Mouse (Mus musculus) hindbrain, embryonic 14.5 days (tissue): ENCODE data around the gene Mrpl50. TPM values are rescaled to one million over a fixed set of nuclear protein-coding genes. Genes with fewer than 3 reads are reported as not detected.
A peak's percentile ranks its signal among the peaks of the same experiment; 100 is the strongest.

Source experiments
- ATAC-seq: fragments of 200-750 bp; cut with Nextera tagmentation; 2 replicates; pipeline ENCODE4 v1.8.0; 2017; ENCODE audit warnings: moderate number of reproducible peaks, mild to moderate bottlenecking, moderate TSS enrichment, moderate library complexity; ENCODE audit not compliant: low FRiP score
- DNase-seq: peaks from one replicate; pipeline ENCODE4 v3.0.0-alpha.2; 2015; ENCODE audit warnings: low spot score
- H3K27ac ChIP-seq: fragments of 300-500 bp; sonication (generic); 2 replicates; pipeline ENCODE4 v1.5.1; 2014; ENCODE audit warnings: mild to moderate bottlenecking, moderate library complexity
- H3K27me3 ChIP-seq: fragments of 300-500 bp; sonication (generic); 2 replicates; pipeline ENCODE4 v1.6.1; 2014; ENCODE audit warnings: mild to moderate bottlenecking, low read length, mixed read lengths; ENCODE audit not compliant: control insufficient read depth, insufficient read depth
- H3K36me3 ChIP-seq: fragments of 300-500 bp; sonication (generic); replicated peaks from 2 replicates; pipeline ENCODE4 v1.6.1; 2014; ENCODE audit not compliant: control insufficient read depth, insufficient read depth
- H3K4me1 ChIP-seq: fragments of 300-500 bp; sonication (generic); replicated peaks from 2 replicates; pipeline ENCODE4 v1.6.1; 2014; ENCODE audit warnings: antibody characterized with exemption, low read length, mixed read lengths; ENCODE audit not compliant: control insufficient read depth, insufficient read depth
- H3K4me2 ChIP-seq: fragments of 300-500 bp; sonication (generic); replicated peaks from 2 replicates; pipeline ENCODE4 v1.6.1; 2014; ENCODE audit warnings: mild to moderate bottlenecking, moderate library complexity
- H3K4me3 ChIP-seq: fragments of 300-500 bp; sonication (generic); replicated peaks from 2 replicates; pipeline ENCODE4 v1.5.1; 2014; ENCODE audit warnings: mild to moderate bottlenecking, low read length
- H3K9ac ChIP-seq: fragments of 300-500 bp; sonication (generic); 2 replicates; pipeline ENCODE4 v1.6.1; 2014
- H3K9me3 ChIP-seq: fragments of 300-500 bp; sonication (generic); 2 replicates; pipeline ENCODE4 v1.6.1; 2016; ENCODE audit warnings: low read length; ENCODE audit not compliant: control insufficient read depth
- WGBS: fragments of 180-500 bp; shearing (Covaris S2); extraction: QIAGEN DNeasy Blood & Tissue Kit; methylation state at CpG from one replicate; pipeline ENCODE4 v1.1.7; 2014; 5-methylcytosine and 5-hydroxymethylcytosine counted together
- polyA plus RNA-seq: library from polyadenylated mRNA; unstranded; fragments of >200 nt; fragmentation: Nextera tagmentation; extraction: Ambion mirVana; gene quantifications from 2 replicates; pipeline ENCODE4 v1.2.1, GENCODE M21; 2014

Gene Mrpl50
- polyA plus RNA-seq, 1 experiment from 2014 or later = 77.3 TPM

GRCm38 (mm10) chr4:49546873-49547543, 26.1 kb upstream of the Mrpl50 start:
- WGBS = 77% methylated on average over 6 of the region's 6 CpGs

DNA sequence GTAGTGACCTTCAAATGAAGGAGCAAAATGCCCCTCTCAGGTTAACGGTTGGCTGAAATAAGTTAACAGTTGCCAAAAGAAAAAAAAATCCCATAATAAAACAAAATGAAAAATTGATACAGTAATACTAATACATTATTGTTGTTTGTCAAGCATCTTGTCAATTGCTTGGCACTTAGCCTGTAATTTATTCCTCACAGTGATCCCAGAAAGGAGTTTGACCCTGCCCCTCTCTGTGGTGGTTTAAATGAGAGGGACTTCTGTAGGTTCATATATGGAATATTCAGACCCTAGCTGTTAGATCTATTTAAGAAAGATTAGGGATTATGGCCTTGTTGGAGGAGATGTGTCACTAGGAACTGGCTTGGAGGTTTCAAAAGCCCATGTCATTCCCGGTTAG, 25.1 kb upstream of the Mrpl50 start:
- H3K9ac ChIP-seq = no peak overlapping the region
- H3K9me3 ChIP-seq = no peaks in the 10 kb centered on the region
- H3K36me3 ChIP-seq = no peaks in the 10 kb centered on the region
- no peak overlapping the region for H3K4me2 ChIP-seq
- WGBS = 87% methylated on average over 2 of the region's 2 CpGs
- no peaks in the 10 kb centered on the region for H3K27me3 ChIP-seq
- no peaks in the 10 kb centered on the region for H3K4me1 ChIP-seq
- H3K4me3 ChIP-seq = no peak overlapping the region
- H3K27ac ChIP-seq = no peak overlapping the region
- ATAC-seq = no peak
- DNase-seq = no peak

More at GRCm38 (mm10) chr4:49546873-49547543, 26.1 kb upstream of the Mrpl50 start:
- H3K9ac ChIP-seq = no peak overlapping the region
- H3K27me3 ChIP-seq = no peaks in the 10 kb centered on the region
- no peak overlapping the region for H3K4me3 ChIP-seq
- H3K27ac ChIP-seq = no peak overlapping the region
- no peaks in the 10 kb centered on the region for H3K4me1 ChIP-seq
- no peak overlapping the region for H3K4me2 ChIP-seq
- no peaks in the 10 kb centered on the region for H3K36me3 ChIP-seq
- no peaks in the 10 kb centered on the region for H3K9me3 ChIP-seq
- DNase-seq (no peak), ATAC-seq (no peak)

GRCm38 (mm10) chr4:49540966-49541365, 20.1 kb upstream of the Mrpl50 start:
- H3K9ac ChIP-seq = no peak overlapping the region
- H3K4me3 ChIP-seq = no peak overlapping the region
- H3K36me3 ChIP-seq = no peaks in the 10 kb centered on the region
- ATAC-seq (no peak), DNase-seq (no peak)
- H3K4me1 ChIP-seq = no peaks in the 10 kb centered on the region
- H3K4me2 ChIP-seq = no peak overlapping the region
- H3K27ac ChIP-seq = no peak overlapping the region
- 78% methylated on average over 3 of the region's 3 CpGs for WGBS
- H3K9me3 ChIP-seq = no peaks in the 10 kb centered on the region
- H3K27me3 ChIP-seq = no peaks in the 10 kb centered on the region

GRCm38 (mm10) chr4:49539665-49540064, 18.8 kb upstream of the Mrpl50 start:
- Histone ChIP-seq H3K4me2 (no peak overlapping the region), H3K4me1 (no peaks in the 10 kb centered on the region), H3K36me3 (no peaks in the 10 kb centered on the region), H3K4me3 (no peak overlapping the region), H3K27me3 (no peaks in the 10 kb centered on the region), H3K27ac (no peak overlapping the region), H3K9me3 (no peaks in the 10 kb centered on the region), H3K9ac (no peak overlapping the region)
- ATAC-seq = no peak
- no peak for DNase-seq
- 74% methylated on average over 6 of the region's 6 CpGs for WGBS

DNA sequence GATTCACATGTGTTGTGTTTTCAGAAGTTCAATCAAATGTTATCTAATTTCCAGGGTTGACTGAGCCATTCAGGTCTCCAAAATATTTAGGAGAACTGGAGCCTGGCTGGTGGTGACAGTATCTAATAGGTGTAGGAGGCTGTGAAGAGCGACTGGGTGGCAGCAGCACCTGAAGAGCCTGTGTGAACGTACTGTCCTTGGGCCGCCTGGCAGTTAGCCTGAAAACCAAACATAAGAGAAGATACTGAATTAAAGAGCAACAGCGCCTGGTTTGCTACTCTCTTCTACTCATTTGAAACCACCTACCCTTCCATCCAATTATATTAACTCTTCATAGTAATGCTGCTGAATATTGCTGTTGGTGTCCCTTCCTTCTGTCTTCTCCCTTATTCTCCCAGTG, 15.8 kb upstream of the Mrpl50 start:
- H3K4me3 ChIP-seq = no peak overlapping the region
- WGBS = 92% methylated on average over 4 of the region's 4 CpGs
- no peak overlapping the region for H3K9ac ChIP-seq
- DNase-seq = no peak
- no peaks in the 10 kb centered on the region for H3K9me3 ChIP-seq
- no peaks in the 10 kb centered on the region for H3K4me1 ChIP-seq
- no peak overlapping the region for H3K27ac ChIP-seq
- ATAC-seq = no peak
- peaks cover 16% of the 10 kb centered on the region for H3K36me3 ChIP-seq
- H3K27me3 ChIP-seq = no peaks in the 10 kb centered on the region
- no peak overlapping the region for H3K4me2 ChIP-seq

DNA sequence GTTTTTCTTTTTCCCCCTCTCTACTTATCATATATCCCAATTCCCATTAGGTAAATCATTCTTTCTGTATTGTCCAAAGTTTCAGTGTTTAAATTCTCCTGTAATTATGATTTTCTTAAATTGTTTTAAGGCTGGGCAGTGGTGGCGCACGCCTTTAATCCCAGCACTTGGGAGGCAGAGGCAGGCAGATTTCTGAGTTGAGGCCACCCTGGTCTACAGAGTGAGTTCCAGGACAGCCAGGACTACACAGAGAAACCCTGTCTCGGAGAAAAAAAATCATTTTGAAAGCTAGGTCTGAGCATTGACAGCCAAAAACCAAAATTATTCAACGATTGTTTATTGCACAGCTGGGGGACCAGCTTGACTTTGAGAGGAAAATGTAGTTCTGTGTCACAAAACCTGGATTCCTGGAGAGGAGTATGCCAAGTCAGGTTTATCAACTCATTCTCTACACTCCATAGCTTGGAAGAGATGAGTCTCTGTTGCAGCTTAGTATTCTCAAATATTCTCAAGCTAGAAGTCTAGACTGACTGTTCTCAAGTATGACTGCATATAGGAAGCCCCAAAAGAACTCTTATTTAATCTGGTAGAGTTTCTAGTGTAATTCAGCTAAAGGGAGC, 14.9 kb upstream of the Mrpl50 start:
- 96% methylated on average over 4 of the region's 4 CpGs for WGBS
- ATAC-seq = no peak
- Histone ChIP-seq H3K4me3 (no peak overlapping the region), H3K9ac (no peak overlapping the region), H3K4me2 (no peak overlapping the region), H3K27ac (no peak overlapping the region), H3K27me3 (no peaks in the 10 kb centered on the region), H3K9me3 (peaks cover 1% of the 10 kb centered on the region; the same call in 1 of the 2 replicates), H3K4me1 (no peaks in the 10 kb centered on the region), H3K36me3 (peaks cover 22% of the 10 kb centered on the region)
- no peak for DNase-seq

DNA sequence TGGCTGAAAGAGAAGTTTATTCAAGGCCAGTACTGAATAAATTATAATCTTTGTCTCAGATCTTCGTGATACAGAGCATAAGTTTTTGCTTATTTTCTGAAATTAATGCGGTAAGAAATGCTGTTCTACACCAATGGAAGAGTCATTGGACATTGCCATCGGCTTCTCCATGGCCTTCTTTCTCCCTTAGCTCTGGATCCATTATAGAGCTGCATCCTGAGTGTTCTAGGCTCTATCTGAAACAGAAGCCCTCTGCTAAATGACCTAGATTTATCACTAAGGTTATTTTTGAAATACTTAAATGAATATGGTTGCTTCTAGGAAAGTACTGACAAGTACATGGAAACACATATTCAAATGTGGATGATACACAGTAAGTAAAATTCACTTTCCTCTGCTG, 14.1 kb upstream of the Mrpl50 start:
- peaks cover 9% of the 10 kb centered on the region for H3K9me3 ChIP-seq
- H3K27me3 ChIP-seq = no peaks in the 10 kb centered on the region
- no peak overlapping the region for H3K27ac ChIP-seq
- no peak for ATAC-seq
- WGBS = 93% methylated on average over 3 of the region's 3 CpGs
- no peak for DNase-seq
- peaks cover 29% of the 10 kb centered on the region for H3K36me3 ChIP-seq
- H3K4me3 ChIP-seq = no peak overlapping the region
- H3K4me2 ChIP-seq = no peak overlapping the region
- H3K4me1 ChIP-seq = no peaks in the 10 kb centered on the region
- no peak overlapping the region for H3K9ac ChIP-seq

GRCm38 (mm10) chr4:49522576-49522975, 1.7 kb upstream of the Mrpl50 start:
- Histone ChIP-seq H3K4me2 (peak overlapping the region; percentile 69), H3K4me1 (peaks cover 16% of the 10 kb centered on the region), H3K9me3 (no peaks in the 10 kb centered on the region), H3K9ac (no peak overlapping the region), H3K27me3 (no peaks in the 10 kb centered on the region), H3K27ac (no peak overlapping the region), H3K4me3 (no peak overlapping the region), H3K36me3 (peaks cover 32% of the 10 kb centered on the region; the same call in 1 of the 2 replicates)
- ATAC-seq = no peak
- DNase-seq = no peak
- 82% methylated on average over 9 of the region's 9 CpGs for WGBS

- H3K9me3 ChIP-seq = no peaks in the 10 kb centered on the region
- H3K36me3 ChIP-seq = peaks cover 30% of the 10 kb centered on the region; the same call in 1 of the 2 replicates
- peak overlapping the region; percentile 69 for H3K4me2 ChIP-seq
- H3K27me3 ChIP-seq = no peaks in the 10 kb centered on the region
- H3K4me1 ChIP-seq = peaks cover 16% of the 10 kb centered on the region
- no peak for DNase-seq
- no peak; the same call in none of the 2 replicates for ATAC-seq
- under 1% methylated on average over 17 of the region's 17 CpGs for WGBS
- peak overlapping the region; percentile 76 for H3K9ac ChIP-seq
- H3K27ac ChIP-seq = peak overlapping the region; percentile 38; the same call in 1 of the 2 replicates
- H3K4me3 ChIP-seq = peak overlapping the region; percentile 60
These were observed 453 bp upstream of the Mrpl50 start for GRCm38 (mm10) chr4:49521346-49521745.
